Mouse (Mus musculus) heart, embryonic 13.5 days (tissue): ENCODE measurements around the gene Tbc1d9. TPM values are rescaled to one million over a fixed set of nuclear protein-coding genes. Genes with fewer than 3 reads are reported as not detected.
A peak's percentile ranks its signal among the peaks of the same experiment; 100 is the strongest.

ENCODE experiments used
- ATAC-seq: fragments of 200-750 bp; cut with Nextera tagmentation; 2 replicates; pipeline ENCODE4 v1.8.0; 2017; ENCODE audit warnings: moderate TSS enrichment; ENCODE audit not compliant: insufficient number of reproducible peaks, low FRiP score, low TSS enrichment; ENCODE audit errors: extremely low read depth
- H3K27ac ChIP-seq: fragments of 300-500 bp; sonication (generic); replicated peaks from 2 replicates; pipeline ENCODE4 v1.5.1; 2015; ENCODE audit warnings: moderate library complexity, mild to moderate bottlenecking, inconsistent platforms
- H3K27me3 ChIP-seq: fragments of 300-500 bp; sonication (generic); replicated peaks from 2 replicates; pipeline ENCODE4 v1.6.1; 2015; ENCODE audit warnings: mild to moderate bottlenecking, inconsistent platforms
- H3K36me3 ChIP-seq: fragments of 300-500 bp; sonication (generic); 2 replicates; pipeline ENCODE4 v1.6.1; 2015; ENCODE audit warnings: mild to moderate bottlenecking, inconsistent platforms
- H3K4me1 ChIP-seq: fragments of 300-500 bp; sonication (generic); 2 replicates; pipeline ENCODE4 v1.6.1; 2015; ENCODE audit warnings: inconsistent platforms
- H3K4me2 ChIP-seq: fragments of 300-500 bp; sonication (generic); 2 replicates; pipeline ENCODE4 v1.6.1; 2015; ENCODE audit warnings: inconsistent platforms, mild to moderate bottlenecking, moderate library complexity
- H3K4me3 ChIP-seq: fragments of 300-500 bp; sonication (generic); 2 replicates; pipeline ENCODE4 v1.5.1; 2015; ENCODE audit warnings: moderate library complexity, mild to moderate bottlenecking, inconsistent platforms
- H3K9ac ChIP-seq: fragments of 300-500 bp; sonication (generic); 2 replicates; pipeline ENCODE4 v1.6.1; 2015; ENCODE audit warnings: inconsistent platforms, mild to moderate bottlenecking, moderate library complexity
- H3K9me3 ChIP-seq: fragments of 300-500 bp; sonication (generic); 2 replicates; pipeline ENCODE4 v1.6.1; 2016; ENCODE audit warnings: inconsistent platforms
- WGBS: fragments of 180-500 bp; shearing (Covaris S2); methylation state at CpG from one replicate; pipeline ENCODE4 v1.1.7; 2015; ENCODE audit warnings: mixed read lengths; 5-methylcytosine and 5-hydroxymethylcytosine counted together
- polyA plus RNA-seq: library from polyadenylated mRNA; unstranded; fragments of >200 nt; fragmentation: Nextera tagmentation; extraction: Ambion mirVana; gene quantifications from 2 replicates; pipeline ENCODE4 v1.2.1, GENCODE M21; 2015

The Tbc1d9 gene
- polyA plus RNA-seq, 1 experiment from 2014 or later, result 0.79 TPM

- WGBS, result 57% methylated on average over 1 of the region's 1 CpGs
Observed at GRCm38 (mm10) chr8:83159615-83160014, 5.5 kb upstream of the Tbc1d9 start.

GRCm38 (mm10) chr8:83160613-83161012, 4.5 kb upstream of the Tbc1d9 start:
- Histone ChIP-seq H3K4me3 (no peak overlapping the region), H3K27me3 (peaks cover 27% of the 10 kb centered on the region), H3K36me3 (no peaks in the 10 kb centered on the region), H3K4me2 (no peak overlapping the region), H3K27ac (no peak overlapping the region), H3K9ac (no peak overlapping the region), H3K4me1 (peaks cover 5% of the 10 kb centered on the region), H3K9me3 (no peaks in the 10 kb centered on the region)
- 71% methylated on average over 2 of the region's 2 CpGs for WGBS
- ATAC-seq, result no peak

More at GRCm38 (mm10) chr8:83159615-83160014, 5.5 kb upstream of the Tbc1d9 start:
- no peak overlapping the region for H3K27ac ChIP-seq
- peaks cover 25% of the 10 kb centered on the region for H3K27me3 ChIP-seq
- H3K36me3 ChIP-seq, result no peaks in the 10 kb centered on the region
- no peak overlapping the region for H3K9ac ChIP-seq
- no peak overlapping the region for H3K4me2 ChIP-seq
- no peaks in the 10 kb centered on the region for H3K4me1 ChIP-seq
- no peak for ATAC-seq
- H3K4me3 ChIP-seq, result no peak overlapping the region
- no peaks in the 10 kb centered on the region for H3K9me3 ChIP-seq

- Histone ChIP-seq H3K9ac (peak within 1 kb of the TSS; percentile 85), H3K4me3 (peak within 1 kb of the TSS; percentile 70), H3K36me3 (no peaks in the 10 kb centered on the region), H3K27ac (peak within 1 kb of the TSS; percentile 70), H3K9me3 (no peaks in the 10 kb centered on the region), H3K4me2 (peak within 1 kb of the TSS; percentile 90), H3K27me3 (peaks cover 47% of the 10 kb centered on the region), H3K4me1 (peaks cover 5% of the 10 kb centered on the region)
- ATAC-seq, result peak; percentile 15; the same call in 1 of the 2 replicates
- WGBS, result 4% methylated on average over 50 of the region's 54 CpGs
Observed at GRCm38 (mm10) chr8:83165931-83166867, 1.0 kb downstream of the Tbc1d9 start, which contains the start of gene Gm10645. Gene Gm10645, minus strand, starts transcription at chr8:83166170.

GRCm38 (mm10) chr8:83167932-83168331, 2.8 kb downstream of the Tbc1d9 start:
- no peak for ATAC-seq
- WGBS, result 48% methylated on average over 3 of the region's 3 CpGs
- no peak overlapping the region for H3K9ac ChIP-seq

GRCm38 (mm10) chr8:83169127-83169526, 4.0 kb downstream of the Tbc1d9 start:
- peaks cover 5% of the 10 kb centered on the region for H3K4me1 ChIP-seq
- no peak overlapping the region for H3K4me3 ChIP-seq
- no peak overlapping the region for H3K4me2 ChIP-seq
- no peak for ATAC-seq
- WGBS, result 75% methylated on average over 3 of the region's 3 CpGs
- peaks cover 27% of the 10 kb centered on the region for H3K27me3 ChIP-seq
- H3K27ac ChIP-seq, result no peak overlapping the region
- no peak overlapping the region for H3K9ac ChIP-seq
- H3K36me3 ChIP-seq, result no peaks in the 10 kb centered on the region
- H3K9me3 ChIP-seq, result no peaks in the 10 kb centered on the region

More at GRCm38 (mm10) chr8:83167932-83168331, 2.8 kb downstream of the Tbc1d9 start:
- Histone ChIP-seq H3K36me3 (no peaks in the 10 kb centered on the region), H3K27me3 (peaks cover 36% of the 10 kb centered on the region), H3K27ac (no peak overlapping the region), H3K4me3 (no peak overlapping the region), H3K9me3 (no peaks in the 10 kb centered on the region), H3K4me2 (no peak overlapping the region), H3K4me1 (peaks cover 5% of the 10 kb centered on the region)

GRCm38 (mm10) chr8:83169709-83170108, 4.6 kb downstream of the Tbc1d9 start:
- 82% methylated on average over 2 of the region's 2 CpGs for WGBS
- ATAC-seq, result no peak
- Histone ChIP-seq H3K9me3 (no peaks in the 10 kb centered on the region), H3K4me2 (no peak overlapping the region), H3K4me3 (no peak overlapping the region), H3K9ac (no peak overlapping the region), H3K27ac (no peak overlapping the region), H3K36me3 (no peaks in the 10 kb centered on the region), H3K4me1 (peaks cover 5% of the 10 kb centered on the region), H3K27me3 (peaks cover 21% of the 10 kb centered on the region)

- Histone ChIP-seq H3K4me1 (no peaks in the 10 kb centered on the region), H3K9me3 (no peaks in the 10 kb centered on the region), H3K9ac (no peak overlapping the region), H3K27me3 (peaks cover 20% of the 10 kb centered on the region), H3K27ac (no peak overlapping the region), H3K4me3 (no peak overlapping the region), H3K4me2 (no peak overlapping the region), H3K36me3 (no peaks in the 10 kb centered on the region)
- ATAC-seq, result no peak
- 51% methylated on average over 6 of the region's 6 CpGs for WGBS
Observed at GRCm38 (mm10) chr8:83170894-83171293, 5.7 kb downstream of the Tbc1d9 start.

- 70% methylated on average over 10 of the region's 10 CpGs for WGBS
- H3K27ac ChIP-seq, result no peak overlapping the region
- H3K27me3 ChIP-seq, result no peaks in the 10 kb centered on the region; the same call in 1 of the 2 replicates
- no peaks in the 10 kb centered on the region for H3K36me3 ChIP-seq
- H3K4me1 ChIP-seq, result peaks cover 14% of the 10 kb centered on the region
- no peak overlapping the region for H3K4me3 ChIP-seq
- no peak overlapping the region for H3K9ac ChIP-seq
- H3K4me2 ChIP-seq, result no peak overlapping the region
- no peaks in the 10 kb centered on the region for H3K9me3 ChIP-seq
- no peak for ATAC-seq
Observed at GRCm38 (mm10) chr8:83175680-83176079, 10.5 kb downstream of the Tbc1d9 start.

GRCm38 (mm10) chr8:83176785-83177184, 11.6 kb downstream of the Tbc1d9 start:
- H3K27me3 ChIP-seq, result no peaks in the 10 kb centered on the region; the same call in 1 of the 2 replicates

GRCm38 (mm10) chr8:83177317-83178195, 12.4 kb downstream of the Tbc1d9 start:
- 20% methylated on average over 11 of the region's 11 CpGs for WGBS
- H3K4me2 ChIP-seq, result peak overlapping the region; percentile 37
- no peak for ATAC-seq
- peaks cover 14% of the 10 kb centered on the region for H3K4me1 ChIP-seq
- H3K9me3 ChIP-seq, result no peaks in the 10 kb centered on the region
- peak overlapping the region; percentile 20; the same call in 1 of the 2 replicates for H3K27ac ChIP-seq
- peak overlapping the region; percentile 33; the same call in 1 of the 2 replicates for H3K9ac ChIP-seq
- H3K36me3 ChIP-seq, result no peaks in the 10 kb centered on the region
- H3K27me3 ChIP-seq, result no peaks in the 10 kb centered on the region; the same call in 1 of the 2 replicates
- no peak overlapping the region for H3K4me3 ChIP-seq

More at GRCm38 (mm10) chr8:83176785-83177184, 11.6 kb downstream of the Tbc1d9 start:
- H3K9me3 ChIP-seq, result no peaks in the 10 kb centered on the region
- H3K36me3 ChIP-seq, result no peaks in the 10 kb centered on the region
- no peak overlapping the region for H3K4me3 ChIP-seq
- WGBS, result 22% methylated on average over 2 of the region's 2 CpGs
- H3K4me2 ChIP-seq, result no peak overlapping the region
- ATAC-seq, result no peak
- no peak overlapping the region for H3K27ac ChIP-seq
- H3K9ac ChIP-seq, result no peak overlapping the region
- peaks cover 14% of the 10 kb centered on the region for H3K4me1 ChIP-seq
